Mouse (Mus musculus) adipocyte (in vitro differentiated cells): ENCODE measurements at regions not wholly inside any gene's neighbourhood (a gene's known extent, or its start where the extent isn't known, plus 50 kb on each side); places are given as distances from the start of the nearest gene placed in this dataset.

ENCODE experiments used
- DNase-seq: peaks from one replicate; pipeline ENCODE4 v3.0.0-alpha.2; 2016; ENCODE audit warnings: low spot score

DNA sequence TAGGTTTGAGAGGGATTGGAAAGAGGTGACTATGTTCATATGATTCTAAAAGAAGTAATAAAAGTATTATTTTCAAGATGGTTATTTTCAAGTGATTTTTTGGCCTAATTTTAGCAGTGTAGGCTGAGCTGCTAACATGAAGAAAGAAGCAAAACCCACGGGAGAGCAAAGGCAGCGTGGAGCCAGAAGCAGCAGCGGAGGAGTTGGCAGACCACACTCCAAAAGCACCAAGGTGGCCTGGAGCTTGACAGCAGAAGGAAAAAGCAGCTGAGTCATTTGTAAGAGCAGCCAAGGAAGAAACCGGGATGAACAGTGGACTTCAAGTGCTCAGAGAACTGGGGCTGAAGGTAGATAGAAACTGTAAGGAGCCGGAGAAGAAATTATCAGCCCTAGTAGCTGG is 55.9 kb downstream of the Hdgfl1 start:
- peak; percentile 31 for DNase-seq

DNA sequence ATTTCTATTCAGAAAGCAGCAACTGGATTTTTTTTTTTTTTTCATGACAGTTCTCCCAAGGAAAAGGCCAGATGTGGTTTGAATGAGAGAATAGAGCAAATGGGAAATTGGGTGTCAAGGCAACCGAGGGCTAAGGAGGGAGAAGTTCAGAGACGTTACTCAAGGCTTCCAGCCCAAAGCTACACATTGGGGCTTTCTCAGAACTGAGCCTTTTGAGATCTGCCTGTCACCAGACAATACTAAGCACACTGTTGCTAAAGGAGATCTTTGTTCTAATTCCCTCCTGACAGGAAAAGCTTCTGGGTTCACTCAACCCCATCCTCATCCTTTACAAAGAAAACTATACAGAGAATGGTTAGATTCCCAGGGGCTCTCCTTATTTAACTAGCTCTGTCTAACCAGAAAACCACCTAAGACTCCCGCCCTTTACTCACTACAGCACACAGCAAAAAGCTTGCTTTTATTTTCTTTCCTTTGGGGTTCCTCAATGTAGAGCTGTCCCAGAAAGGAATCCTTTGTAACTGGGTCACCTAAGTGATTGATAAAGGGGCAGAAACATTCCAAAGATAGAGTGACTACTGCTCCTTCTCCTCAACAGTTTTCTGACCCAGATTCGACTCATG is 70.8 kb downstream of the Hdgfl1 start:
- peak; percentile 70 for DNase-seq

DNA sequence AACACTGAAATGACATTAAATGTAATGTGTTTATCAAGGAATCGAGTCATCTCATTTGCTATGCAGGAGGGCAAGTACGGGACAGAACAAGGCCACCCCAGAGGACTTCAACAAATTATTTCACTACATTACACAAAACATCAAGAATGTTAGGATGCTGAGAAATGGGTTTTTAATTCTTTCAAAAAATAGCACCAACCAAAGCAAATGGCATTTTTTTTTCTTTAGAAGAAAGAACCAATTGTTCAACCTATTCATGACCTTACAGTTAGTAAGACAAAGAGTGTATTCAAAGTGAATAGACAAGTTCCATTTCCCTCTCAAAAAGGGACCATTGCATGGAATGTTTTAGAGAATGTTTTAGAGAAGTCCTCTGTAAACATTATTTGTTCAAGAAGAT is 110.5 kb downstream of the Hdgfl1 start:
- DNase-seq: no peak

DNA sequence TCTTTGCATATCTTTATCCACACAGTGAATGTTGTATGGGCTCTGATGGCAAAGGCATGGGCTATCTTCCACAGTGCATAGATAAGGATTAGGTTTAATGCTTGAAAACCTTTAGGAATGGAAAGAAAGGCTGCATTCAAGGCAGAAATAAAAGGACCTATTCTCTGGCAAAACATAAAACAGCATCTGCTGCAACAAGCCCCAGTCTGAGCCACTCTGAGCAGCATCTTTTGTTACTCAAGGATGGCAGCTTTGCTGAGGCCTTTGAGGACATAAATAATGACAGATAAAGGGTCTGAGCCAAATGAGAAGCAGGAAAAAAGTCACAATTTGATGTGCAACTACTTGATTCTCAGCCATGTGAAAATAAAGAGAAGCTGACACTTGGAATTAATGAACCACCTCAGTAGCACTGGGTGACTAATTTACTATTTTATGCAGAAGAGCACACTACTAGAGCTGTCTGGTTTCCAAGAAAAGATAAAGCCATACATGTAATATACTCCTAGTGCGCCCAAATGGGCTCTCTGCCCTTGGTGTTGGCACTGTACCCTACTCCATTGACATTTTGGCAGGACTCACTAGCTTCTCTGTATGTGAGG is 112.9 kb downstream of the Hdgfl1 start:
- peak; percentile 49 for DNase-seq
